Mouse (Mus musculus) liver, adult 2 months (tissue): ENCODE results near the gene Negr1.

Source experiments
- CTCF ChIP-seq: fragments of 200-500 bp; IDR thresholded peaks from 2 replicates; pipeline ENCODE4 v1.5.1; 2011; ENCODE audit warnings: low read depth, low read length, control low read depth
- POLR2A ChIP-seq: fragments of 200-500 bp; IDR thresholded peaks from 2 replicates; pipeline ENCODE4 v1.6.1; 2011; ENCODE audit warnings: low read length, control low read depth; ENCODE audit not compliant: insufficient read depth; ENCODE audit errors: extremely low read depth

GRCm38 (mm10) chr3:156992171-156992570 is 430.6 kb downstream of the Negr1 start:
- TF ChIP-seq CTCF (no peak), POLR2A (no peak)
